Mouse (Mus musculus): ENCODE results near the gene Dst. TPM values are rescaled to one million over a fixed set of nuclear protein-coding genes. Genes with fewer than 3 reads are reported as not detected.

The Dst gene
- polyA plus RNA-seq, 1 experiment: 49.7 TPM

DNA sequence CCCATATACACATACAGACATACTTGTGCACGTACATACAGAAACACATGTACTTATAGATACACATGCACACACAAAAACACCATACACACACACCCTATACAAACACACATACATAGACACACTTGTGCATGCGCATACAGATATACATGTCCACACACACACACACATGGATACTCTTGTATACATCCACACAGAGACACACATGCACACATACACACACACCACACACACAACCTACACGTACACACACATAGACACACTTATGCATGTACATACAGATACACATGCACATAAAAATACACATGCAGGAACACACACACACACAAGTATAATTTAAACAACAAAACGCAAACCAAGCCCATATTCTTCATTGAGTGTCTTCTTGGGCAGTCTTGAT is 57.8 kb downstream of the Dst start:
- no peak overlapping the region for H3K4me2 ChIP-seq (ENCODE audit: low read depth)
- H3ac ChIP-seq (ENCODE audit: control insufficient read depth, insufficient read length): no peak overlapping the region
- peaks cover 4% of the 10 kb centered on the region for H3K79me2 ChIP-seq (ENCODE audit: control insufficient read depth, insufficient read depth)
- no peak overlapping the region for H3K4me3 ChIP-seq
- H3K36me3 ChIP-seq (ENCODE audit: control insufficient read depth, insufficient read depth): peaks cover 3% of the 10 kb centered on the region
- no peak for TF ChIP-seq TCF3 (IDR thresholded peaks at IDR 0.05; ENCODE audit: insufficient read length, low read depth)
- TF ChIP-seq TCF12 (IDR thresholded peaks at IDR 0.05; ENCODE audit: insufficient read depth, poor library complexity, severe bottlenecking): no peak
- TF ChIP-seq SRF (IDR thresholded peaks at IDR 0.05; ENCODE audit: control insufficient read depth, insufficient read length, low read depth): no peak
- no peak for TF ChIP-seq MYOD1 (IDR thresholded peaks at IDR 0.05; ENCODE audit: control insufficient read depth in 1 of 3, insufficient read length in 2 of 3, low read depth in 2 of 3)
- TF ChIP-seq POLR2A (IDR thresholded peaks at IDR 0.05; ENCODE audit: insufficient read length, low read depth): no peak
- no peaks in the 10 kb centered on the region for H3K27me3 ChIP-seq (ENCODE audit: control insufficient read depth, insufficient read depth, insufficient read length)

- Histone ChIP-seq H3ac (ENCODE audit: control insufficient read depth, insufficient read length) (no peak overlapping the region), H3K4me3 (no peak overlapping the region), H3K36me3 (ENCODE audit: control insufficient read depth, insufficient read depth) (peaks cover 3% of the 10 kb centered on the region), H3K79me2 (ENCODE audit: control insufficient read depth, insufficient read depth) (peaks cover 4% of the 10 kb centered on the region), H3K4me2 (ENCODE audit: low read depth) (no peak overlapping the region), H3K27me3 (ENCODE audit: control insufficient read depth, insufficient read depth, insufficient read length) (no peaks in the 10 kb centered on the region)
- TF ChIP-seq MYOG (IDR thresholded peaks at IDR 0.05; ENCODE audit: control insufficient read depth in 1 of 3, insufficient read depth in 1 of 3, insufficient read length in 2 of 3, low read depth in 2 of 3) (no peak), CEBPB (IDR thresholded peaks at IDR 0.05; ENCODE audit: insufficient read depth, poor library complexity, severe bottlenecking) (no peak), REST (IDR thresholded peaks at IDR 0.05; ENCODE audit: insufficient read depth, insufficient read length) (no peak)
These were observed 58.3 kb downstream of the Dst start for GRCm38 (mm10) chr1:33966328-33966727.

DNA sequence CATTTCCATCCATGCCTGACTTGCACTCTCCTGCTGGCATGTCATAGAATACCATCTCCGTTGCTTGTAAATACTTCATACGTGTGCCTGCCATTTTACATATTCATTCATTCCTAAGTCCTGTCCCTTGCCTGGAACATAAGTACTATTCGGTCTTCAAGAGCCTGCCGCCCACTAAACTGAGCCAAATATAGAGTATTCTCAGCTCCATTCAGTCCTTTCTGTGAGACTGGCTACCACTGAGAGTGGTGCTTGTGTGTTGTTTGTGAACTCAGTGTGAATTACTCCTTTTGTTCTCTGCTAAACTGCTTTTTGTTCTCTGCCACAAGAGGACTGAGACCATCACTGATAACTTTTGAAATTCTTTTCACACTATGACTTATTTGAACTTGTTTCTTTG is 59.2 kb downstream of the Dst start:
- H3K4me2 ChIP-seq (ENCODE audit: low read depth): no peak overlapping the region
- no peak overlapping the region for H3K4me3 ChIP-seq
- H3K36me3 ChIP-seq (ENCODE audit: control insufficient read depth, insufficient read depth): peaks cover 3% of the 10 kb centered on the region

DNA sequence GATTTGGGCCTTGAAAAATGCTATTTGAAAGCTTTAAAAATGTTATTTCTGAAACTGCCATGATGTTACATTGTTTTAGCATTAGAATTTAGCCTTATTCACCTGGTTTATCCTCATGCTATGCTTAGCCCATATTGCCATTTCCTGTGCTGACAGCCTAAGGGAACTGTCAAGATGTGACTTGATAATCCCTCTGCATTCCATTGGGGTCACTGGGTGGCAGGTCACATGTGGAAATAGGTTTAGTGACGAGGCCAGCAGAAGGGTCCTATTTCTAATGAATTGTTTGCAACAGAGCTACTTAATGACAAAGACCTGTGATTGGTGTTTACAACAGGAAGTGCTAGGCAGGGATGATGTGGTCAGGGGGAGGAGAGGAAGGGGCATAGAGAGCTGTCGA is 61.9 kb downstream of the Dst start:
- TF ChIP-seq MYOG (IDR thresholded peaks at IDR 0.05; ENCODE audit: control insufficient read depth in 1 of 3, insufficient read depth in 1 of 3, insufficient read length in 2 of 3, low read depth in 2 of 3) (no peak), MAX (IDR thresholded peaks at IDR 0.05; ENCODE audit: low read depth) (no peak), POLR2A (IDR thresholded peaks at IDR 0.05; ENCODE audit: insufficient read length, low read depth) (no peak), TCF12 (IDR thresholded peaks at IDR 0.05; ENCODE audit: insufficient read depth, poor library complexity, severe bottlenecking) (no peak), REST (IDR thresholded peaks at IDR 0.05; ENCODE audit: insufficient read depth, insufficient read length) (no peak), CEBPB (IDR thresholded peaks at IDR 0.05; ENCODE audit: insufficient read depth, poor library complexity, severe bottlenecking) (no peak), TCF3 (IDR thresholded peaks at IDR 0.05; ENCODE audit: insufficient read length, low read depth) (no peak)
- H3K27me3 ChIP-seq (ENCODE audit: control insufficient read depth, insufficient read depth, insufficient read length): no peaks in the 10 kb centered on the region
- no peak overlapping the region for H3K4me2 ChIP-seq (ENCODE audit: low read depth)
- H3K79me2 ChIP-seq (ENCODE audit: control insufficient read depth, insufficient read depth): peaks cover 9% of the 10 kb centered on the region
- H3K36me3 ChIP-seq (ENCODE audit: control insufficient read depth, insufficient read depth): peaks cover 6% of the 10 kb centered on the region
- H3ac ChIP-seq (ENCODE audit: control insufficient read depth, insufficient read length): no peak overlapping the region
- H3K4me3 ChIP-seq: no peak overlapping the region

More for the DNA sequence above, 59.2 kb downstream of the Dst start:
- peaks cover 4% of the 10 kb centered on the region for H3K79me2 ChIP-seq (ENCODE audit: control insufficient read depth, insufficient read depth)
- no peaks in the 10 kb centered on the region for H3K27me3 ChIP-seq (ENCODE audit: control insufficient read depth, insufficient read depth, insufficient read length)
- no peak overlapping the region for H3ac ChIP-seq (ENCODE audit: control insufficient read depth, insufficient read length)
- TF ChIP-seq MYOD1 (IDR thresholded peaks at IDR 0.05; ENCODE audit: control insufficient read depth in 1 of 3, insufficient read length in 2 of 3, low read depth in 2 of 3) (no peak), USF1 (IDR thresholded peaks at IDR 0.05; ENCODE audit: low read depth) (no peak), TCF12 (IDR thresholded peaks at IDR 0.05; ENCODE audit: insufficient read depth, poor library complexity, severe bottlenecking) (no peak), SRF (IDR thresholded peaks at IDR 0.05; ENCODE audit: control insufficient read depth, insufficient read length, low read depth) (no peak), POLR2AphosphoS2 (IDR thresholded peaks at IDR 0.05; ENCODE audit: insufficient read length, low read depth) (no peak), MYOG (IDR thresholded peaks at IDR 0.05; ENCODE audit: control insufficient read depth in 1 of 3, insufficient read depth in 1 of 3, insufficient read length in 2 of 3, low read depth in 2 of 3) (no peak), TCF3 (IDR thresholded peaks at IDR 0.05; ENCODE audit: insufficient read length, low read depth) (no peak), POLR2A (IDR thresholded peaks at IDR 0.05; ENCODE audit: insufficient read length, low read depth) (no peak), CEBPB (IDR thresholded peaks at IDR 0.05; ENCODE audit: insufficient read depth, poor library complexity, severe bottlenecking) (no peak)

DNA sequence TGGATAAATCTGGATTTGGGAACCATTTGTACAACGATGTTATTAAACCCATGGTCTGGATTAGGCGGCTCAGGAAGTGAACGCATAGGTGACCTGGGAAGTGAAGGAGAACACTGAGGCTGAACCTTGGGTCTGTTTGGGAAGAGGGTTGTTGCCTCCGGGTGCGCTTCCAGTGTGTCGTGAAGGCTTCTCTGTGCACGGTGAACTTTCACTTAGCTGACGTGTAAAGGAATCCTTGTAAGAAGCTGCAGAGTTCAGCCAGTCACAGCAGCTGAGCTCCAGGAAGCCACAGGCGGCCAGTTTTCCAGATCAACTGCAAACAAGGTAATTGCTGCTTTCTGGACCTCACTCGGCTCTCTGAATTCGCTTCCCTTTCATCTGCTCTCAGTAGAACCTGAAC is 66.4 kb downstream of the Dst start:
- no peak overlapping the region for H3K4me2 ChIP-seq (ENCODE audit: low read depth)
- no peak overlapping the region for H3ac ChIP-seq (ENCODE audit: control insufficient read depth, insufficient read length)
- no peak overlapping the region for H3K4me3 ChIP-seq
- H3K79me2 ChIP-seq (ENCODE audit: control insufficient read depth, insufficient read depth): peaks cover 5% of the 10 kb centered on the region
- TF ChIP-seq MAX (IDR thresholded peaks at IDR 0.05; ENCODE audit: low read depth) (no peak), TCF12 (IDR thresholded peaks at IDR 0.05; ENCODE audit: insufficient read depth, poor library complexity, severe bottlenecking) (no peak), CEBPB (IDR thresholded peaks at IDR 0.05; ENCODE audit: insufficient read depth, poor library complexity, severe bottlenecking) (no peak), MYOG (IDR thresholded peaks at IDR 0.05; ENCODE audit: control insufficient read depth in 1 of 3, insufficient read depth in 1 of 3, insufficient read length in 2 of 3, low read depth in 2 of 3) (no peak), SRF (IDR thresholded peaks at IDR 0.05; ENCODE audit: control insufficient read depth, insufficient read length, low read depth) (no peak), TCF3 (IDR thresholded peaks at IDR 0.05; ENCODE audit: insufficient read length, low read depth) (no peak), MYOD1 (IDR thresholded peaks at IDR 0.05; ENCODE audit: control insufficient read depth in 1 of 3, insufficient read length in 2 of 3, low read depth in 2 of 3) (no peak), POLR2AphosphoS2 (IDR thresholded peaks at IDR 0.05; ENCODE audit: insufficient read length, low read depth) (no peak), E2F4 (IDR thresholded peaks at IDR 0.05; ENCODE audit: insufficient read depth) (no peak), POLR2A (IDR thresholded peaks at IDR 0.05; ENCODE audit: insufficient read length, low read depth) (no peak), USF1 (IDR thresholded peaks at IDR 0.05; ENCODE audit: low read depth) (no peak), REST (IDR thresholded peaks at IDR 0.05; ENCODE audit: insufficient read depth, insufficient read length) (no peak)
- no peaks in the 10 kb centered on the region for H3K27me3 ChIP-seq (ENCODE audit: control insufficient read depth, insufficient read depth, insufficient read length)
- H3K36me3 ChIP-seq (ENCODE audit: control insufficient read depth, insufficient read depth): peaks cover 9% of the 10 kb centered on the region

All from myocyte (in vitro differentiated cells).